Mouse (Mus musculus): Measurements from ENCODE around the gene Dcun1d3.

- TF ChIP-seq MAFK (IDR thresholded peaks at IDR 0.05; ENCODE audit: borderline replicate concordance, low read depth, low read length) (no peak), POLR2A (IDR thresholded peaks at IDR 0.05; ENCODE audit: control insufficient read depth in 1 of 2, insufficient read depth in 1 of 2, low read depth in 1 of 2, low read length in 2 of 2, poor library complexity in 1 of 2) (no peak), RCOR1 (IDR thresholded peaks at IDR 0.05; ENCODE audit: low read depth, low read length) (no peak)
Observed at GRCm38 (mm10) chr7:119879171-119879570, 16.9 kb downstream of the Dcun1d3 start.
